Mouse (Mus musculus): ENCODE results near the gene Sult2a5. TPM values are rescaled to one million over a fixed set of nuclear protein-coding genes. Genes with fewer than 3 reads are reported as not detected.

The Sult2a5 gene
- polyA plus RNA-seq (2015; fragmentation: Nextera tagmentation; extraction: Ambion mirVana), result not detected in 2 replicates

- Histone ChIP-seq H3K27me3 (replicated peaks) (no peaks in the 10 kb centered on the region), H3K36me3 (no peaks in the 10 kb centered on the region), H3K4me3 (replicated peaks) (no peak within 1 kb of the TSS), H3K4me2 (no peak within 1 kb of the TSS), H3K9me3 (replicated peaks) (0 out of 2 replicates have a peak, but pooled peaks cover 4% of the 10 kb centered on the region), H3K4me1 (no peaks in the 10 kb centered on the region), H3K27ac (replicated peaks) (no peak within 1 kb of the TSS), H3K9ac (replicated peaks) (no peak within 1 kb of the TSS)
- ATAC-seq (ENCODE audit: low FRiP score), result no peak
Measured at GRCm38 (mm10) chr7:13623667-13624066, at the start of gene Sult2a5. Sult2a5 (plus strand) TSS chr7:13623967.

Other genes with a start within 250 kb of the Sult2a5 start
- gene Cabp5, start 225.8 kb upstream of the Sult2a5 start, polyA plus RNA-seq (2015; fragmentation: Nextera tagmentation; extraction: Ambion mirVana), result 0.18 TPM in 1 of 2 replicates, not detected in the other
- gene Bsph1, start 173.1 kb upstream of the Sult2a5 start, polyA plus RNA-seq (2015; fragmentation: Nextera tagmentation; extraction: Ambion mirVana), result not detected in 2 replicates
- gene Bsph2, start 52.9 kb upstream of the Sult2a5 start, polyA plus RNA-seq (2015; fragmentation: Nextera tagmentation; extraction: Ambion mirVana), result not detected in 2 replicates
- gene Sult2a2, start 109.5 kb downstream of the Sult2a5 start, polyA plus RNA-seq (2015; fragmentation: Nextera tagmentation; extraction: Ambion mirVana), result not detected in 2 replicates
- not detected in 2 replicates for gene Sult2a1, start 213.4 kb downstream of the Sult2a5 start, polyA plus RNA-seq (2015; fragmentation: Nextera tagmentation; extraction: Ambion mirVana)